Mouse (Mus musculus): ENCODE results near the gene Cacna1h. TPM values are rescaled to one million over a fixed set of nuclear protein-coding genes. Genes with fewer than 3 reads are reported as not detected.

Cacna1h gene
- total RNA-seq, 2 experiments from 2014 or later: 3.2 to 7.0 TPM

GRCm38 (mm10) chr17:25445841-25446240, 12.3 kb upstream of the Cacna1h start:
- DNase-seq: no peak

- DNase-seq: no peak
Measured at GRCm38 (mm10) chr17:25445074-25445473, 11.5 kb upstream of the Cacna1h start.

- no peak for DNase-seq
Measured at GRCm38 (mm10) chr17:25442889-25443288, 9.3 kb upstream of the Cacna1h start.

- no peak for DNase-seq
Measured at GRCm38 (mm10) chr17:25441417-25441816, 7.8 kb upstream of the Cacna1h start.

- peak; percentile 23 for DNase-seq
Measured at GRCm38 (mm10) chr17:25433223-25433616, 363 bp downstream of the Cacna1h start.

GRCm38 (mm10) chr17:25432433-25433181, 976 bp downstream of the Cacna1h start:
- peak; percentile 45 for DNase-seq

GRCm38 (mm10) chr17:25430534-25430933, 3.0 kb downstream of the Cacna1h start:
- no peak for DNase-seq

GRCm38 (mm10) chr17:25429886-25430285, 3.7 kb downstream of the Cacna1h start:
- no peak for DNase-seq

- DNase-seq: no peak
Measured at GRCm38 (mm10) chr17:25429240-25429639, 4.3 kb downstream of the Cacna1h start.

GRCm38 (mm10) chr17:25427441-25427840, 6.1 kb downstream of the Cacna1h start:
- DNase-seq: peak; percentile 25

GRCm38 (mm10) chr17:25425996-25426395, 7.6 kb downstream of the Cacna1h start:
- DNase-seq: no peak

GRCm38 (mm10) chr17:25424526-25425080, 9.0 kb downstream of the Cacna1h start:
- no peak for DNase-seq

GRCm38 (mm10) chr17:25420998-25421397, 12.6 kb downstream of the Cacna1h start:
- DNase-seq: no peak

GRCm38 (mm10) chr17:25418926-25419325, 14.7 kb downstream of the Cacna1h start:
- no peak for DNase-seq

GRCm38 (mm10) chr17:25417990-25418389, 15.6 kb downstream of the Cacna1h start:
- DNase-seq: no peak

GRCm38 (mm10) chr17:25416219-25416618, 17.4 kb downstream of the Cacna1h start:
- DNase-seq: no peak

GRCm38 (mm10) chr17:25415421-25415913, 18.1 kb downstream of the Cacna1h start:
- no peak for DNase-seq

- no peak for DNase-seq
Measured at GRCm38 (mm10) chr17:25414917-25415316, 18.7 kb downstream of the Cacna1h start.

GRCm38 (mm10) chr17:25414209-25414608, 19.4 kb downstream of the Cacna1h start:
- DNase-seq: no peak

- no peak for DNase-seq
Measured at GRCm38 (mm10) chr17:25411251-25411650, 22.3 kb downstream of the Cacna1h start.

GRCm38 (mm10) chr17:25410786-25411185, 22.8 kb downstream of the Cacna1h start:
- no peak for DNase-seq

GRCm38 (mm10) chr17:25410180-25410579, 23.4 kb downstream of the Cacna1h start:
- no peak for DNase-seq

- DNase-seq: no peak
Measured at GRCm38 (mm10) chr17:25409621-25410020, 24.0 kb downstream of the Cacna1h start.

Data from gastrocnemius, postnatal 10 days (tissue).